Mouse (Mus musculus) hindbrain, embryonic 11.5 days (tissue): ENCODE data around the gene Hmgn2. TPM values are rescaled to one million over a fixed set of nuclear protein-coding genes. Genes with fewer than 3 reads are reported as not detected.
"Not testable (repeated sequence)": the region's sequence is repeated elsewhere in the genome, so short reads cannot be mapped to it uniquely, and the experiment has no call there.

Experiments used
- ATAC-seq: fragments of 200-750 bp; cut with Nextera tagmentation; 2 replicates; pipeline ENCODE4 v1.8.0; 2017; ENCODE audit warnings: mild to moderate bottlenecking, moderate TSS enrichment, moderate library complexity; ENCODE audit not compliant: low FRiP score
- DNase-seq: peaks from one replicate; pipeline ENCODE4 v3.0.0-alpha.2; 2015; ENCODE audit warnings: low spot score
- H3K27ac ChIP-seq: fragments of 300-500 bp; sonication (generic); 2 replicates; pipeline ENCODE4 v1.5.1; 2014; ENCODE audit warnings: mild to moderate bottlenecking, low read depth, low read length
- H3K27me3 ChIP-seq: fragments of 300-500 bp; sonication (generic); 2 replicates; pipeline ENCODE4 v1.6.1; 2014; ENCODE audit warnings: mild to moderate bottlenecking, low read length, moderate library complexity, mixed read lengths; ENCODE audit not compliant: control insufficient read depth, insufficient read depth
- H3K36me3 ChIP-seq: fragments of 300-500 bp; sonication (generic); 2 replicates; pipeline ENCODE4 v1.6.1; 2014; ENCODE audit warnings: mild to moderate bottlenecking, low read length, moderate library complexity, mixed read lengths; ENCODE audit not compliant: control insufficient read depth, insufficient read depth
- H3K4me1 ChIP-seq: fragments of 300-500 bp; sonication (generic); replicated peaks from 2 replicates; pipeline ENCODE4 v1.6.1; 2014; ENCODE audit warnings: low read length, mixed read lengths; ENCODE audit not compliant: control insufficient read depth, insufficient read depth
- H3K4me2 ChIP-seq: fragments of 300-500 bp; sonication (generic); replicated peaks from 2 replicates; pipeline ENCODE4 v1.6.1; 2014; ENCODE audit warnings: mild to moderate bottlenecking, low read depth, low read length
- H3K4me3 ChIP-seq: fragments of 300-500 bp; sonication (generic); 2 replicates; pipeline ENCODE4 v1.5.1; 2014; ENCODE audit warnings: low read depth, low read length
- H3K9ac ChIP-seq: fragments of 300-500 bp; sonication (generic); 2 replicates; pipeline ENCODE4 v1.6.1; 2014; ENCODE audit warnings: low read depth, low read length
- H3K9me3 ChIP-seq: fragments of 300-500 bp; sonication (generic); 2 replicates; pipeline ENCODE4 v1.6.1; 2016; ENCODE audit warnings: low read length; ENCODE audit not compliant: control insufficient read depth
- WGBS: fragments of 180-500 bp; shearing (Covaris S2); extraction: QIAGEN DNeasy Blood & Tissue Kit; methylation state at CpG from one replicate; pipeline ENCODE4 v1.1.7; 2014; 5-methylcytosine and 5-hydroxymethylcytosine counted together
- polyA plus RNA-seq: library from polyadenylated mRNA; unstranded; fragments of >200 nt; fragmentation: Nextera tagmentation; extraction: Ambion mirVana; gene quantifications from 2 replicates; pipeline ENCODE4 v1.2.1, GENCODE M21; 2014

Gene Hmgn2
- polyA plus RNA-seq, 1 experiment from 2014 or later, result 3,330 TPM

- Histone ChIP-seq H3K4me2 (no peak overlapping the region), H3K4me3 (no peak overlapping the region), H3K9ac (no peak overlapping the region), H3K27me3 (no peaks in the 10 kb centered on the region), H3K27ac (no peak overlapping the region), H3K36me3 (no peaks in the 10 kb centered on the region), H3K4me1 (no peaks in the 10 kb centered on the region), H3K9me3 (no peaks in the 10 kb centered on the region)
- DNase-seq, result no peak
- 76% methylated on average over 4 of the region's 4 CpGs for WGBS
- no peak for ATAC-seq
Measured at GRCm38 (mm10) chr4:133925204-133925603, 43.2 kb downstream of the Hmgn2 start.

GRCm38 (mm10) chr4:133923743-133924142, 44.7 kb downstream of the Hmgn2 start:
- Histone ChIP-seq H3K4me3 (no peak overlapping the region), H3K4me1 (no peaks in the 10 kb centered on the region), H3K27me3 (no peaks in the 10 kb centered on the region), H3K36me3 (no peaks in the 10 kb centered on the region), H3K9me3 (no peaks in the 10 kb centered on the region), H3K27ac (no peak overlapping the region), H3K9ac (no peak overlapping the region), H3K4me2 (no peak overlapping the region)
- 94% methylated on average over 5 of the region's 5 CpGs for WGBS
- ATAC-seq, result no peak
- no peak for DNase-seq

GRCm38 (mm10) chr4:133918093-133918825, 50.2 kb downstream of the Hmgn2 start:
- not testable (repeated sequence) for H3K36me3 ChIP-seq, H3K4me2 ChIP-seq, DNase-seq, H3K27me3 ChIP-seq, H3K9me3 ChIP-seq, ATAC-seq, H3K4me1 ChIP-seq, H3K27ac ChIP-seq, H3K4me3 ChIP-seq, H3K9ac ChIP-seq
- 88% methylated on average over 15 of the region's 23 CpGs for WGBS

Other genes starting within 250 kb of the Hmgn2 start
- gene Arid1a, start 211.9 kb downstream of the Hmgn2 start, polyA plus RNA-seq, result 40.8 and 51.6 TPM in 2 replicates
- gene Rps6ka1, start 80.9 kb downstream of the Hmgn2 start, polyA plus RNA-seq, result 27.9 and 28.7 TPM in 2 replicates
- gene Dhdds, start 32.3 kb upstream of the Hmgn2 start, polyA plus RNA-seq, result 34.9 and 38.1 TPM in 2 replicates
- gene Lin28a, start 50.2 kb upstream of the Hmgn2 start, polyA plus RNA-seq, result 2.9 and 3.7 TPM in 2 replicates
- gene Zfp683, start 85.2 kb upstream of the Hmgn2 start, polyA plus RNA-seq, result not detected in 2 replicates
- gene Crybg2, start 92.2 kb upstream of the Hmgn2 start, polyA plus RNA-seq, result 1.4 and 1.8 TPM in 2 replicates
- 4.5 and 5.1 TPM in 2 replicates for gene Cd52, start 126.4 kb upstream of the Hmgn2 start, polyA plus RNA-seq
- gene Ubxn11, start 133.9 kb upstream of the Hmgn2 start, polyA plus RNA-seq, result 5.7 and 5.8 TPM in 2 replicates
- gene Sh3bgrl3, start 160.1 kb upstream of the Hmgn2 start, polyA plus RNA-seq, result 337 and 396 TPM in 2 replicates
- gene Cep85, start 218.5 kb upstream of the Hmgn2 start, polyA plus RNA-seq, result 27.8 and 27.9 TPM in 2 replicates
- gene Gm7534, start 234.4 kb upstream of the Hmgn2 start, polyA plus RNA-seq, result 0.06 TPM in 1 of 2 replicates, not detected in the other